Mouse (Mus musculus): ENCODE data around the gene Acvr1.
A peak's percentile ranks its signal among the peaks of the same experiment; 100 is the strongest.

Gene Acvr1

DNA sequence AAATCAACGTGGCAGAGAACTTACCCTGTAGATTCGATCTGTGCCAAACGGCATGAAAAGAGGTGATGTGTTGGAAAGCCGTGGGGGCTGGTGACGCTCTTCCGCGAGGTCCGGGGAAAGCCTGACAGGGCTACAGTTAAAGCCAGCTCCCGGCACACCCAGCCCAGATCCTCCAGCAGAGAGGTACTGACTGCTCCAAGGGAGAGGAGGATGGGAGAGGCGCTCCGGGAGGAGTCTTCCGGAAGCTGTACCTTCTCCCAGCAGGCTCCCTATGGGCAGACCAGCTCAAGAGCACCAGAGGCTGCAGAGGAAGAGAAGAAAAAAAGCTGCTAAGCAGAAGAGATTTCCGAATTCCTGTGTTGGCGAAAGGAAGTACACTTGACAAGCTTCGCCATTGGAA lies 51.0 kb downstream of the Acvr1 start:
- DNase-seq = no peak

GRCm38 (mm10) chr2:58514489-58514888 lies 52.5 kb downstream of the Acvr1 start:
- no peak for DNase-seq

DNA sequence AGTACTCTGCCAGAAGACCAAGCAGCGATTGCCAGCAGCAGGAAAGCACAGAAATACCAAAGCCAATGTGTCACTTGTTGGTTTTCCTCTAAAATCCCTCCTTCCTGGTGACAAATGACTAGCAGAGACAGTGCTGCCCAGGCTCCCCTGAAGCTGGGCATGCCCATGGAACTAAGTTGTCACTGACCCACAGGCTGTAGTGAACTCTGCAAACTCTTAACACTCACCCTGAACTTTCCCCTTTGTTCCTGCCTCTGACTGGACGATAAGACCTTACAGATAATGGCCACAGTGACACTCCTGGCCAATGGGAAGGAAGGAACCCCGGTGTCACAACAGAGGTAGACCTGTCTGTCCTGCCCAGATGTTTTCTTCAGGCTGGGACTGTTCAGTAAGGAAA lies 53.7 kb downstream of the Acvr1 start:
- DNase-seq = no peak

DNA sequence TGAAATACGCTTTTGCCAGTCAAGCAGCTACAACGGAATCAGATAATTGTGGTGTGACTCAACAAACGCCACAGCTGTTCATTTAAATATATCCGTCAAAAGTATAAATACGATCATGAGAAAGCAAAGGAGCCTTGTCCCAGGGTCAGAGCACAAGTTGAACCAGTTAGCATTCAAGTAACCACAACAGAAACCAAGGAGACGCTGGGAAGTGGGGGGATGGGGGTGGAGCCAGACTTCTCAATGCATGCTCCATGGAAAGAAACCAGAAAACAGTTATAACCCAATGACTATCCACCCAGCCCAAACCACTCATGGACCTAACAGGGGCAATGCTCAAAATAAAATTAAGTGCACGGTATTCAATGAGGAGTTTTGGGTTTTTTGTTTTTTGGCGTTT lies 56.8 kb downstream of the Acvr1 start:
- no peak for DNase-seq

DNA sequence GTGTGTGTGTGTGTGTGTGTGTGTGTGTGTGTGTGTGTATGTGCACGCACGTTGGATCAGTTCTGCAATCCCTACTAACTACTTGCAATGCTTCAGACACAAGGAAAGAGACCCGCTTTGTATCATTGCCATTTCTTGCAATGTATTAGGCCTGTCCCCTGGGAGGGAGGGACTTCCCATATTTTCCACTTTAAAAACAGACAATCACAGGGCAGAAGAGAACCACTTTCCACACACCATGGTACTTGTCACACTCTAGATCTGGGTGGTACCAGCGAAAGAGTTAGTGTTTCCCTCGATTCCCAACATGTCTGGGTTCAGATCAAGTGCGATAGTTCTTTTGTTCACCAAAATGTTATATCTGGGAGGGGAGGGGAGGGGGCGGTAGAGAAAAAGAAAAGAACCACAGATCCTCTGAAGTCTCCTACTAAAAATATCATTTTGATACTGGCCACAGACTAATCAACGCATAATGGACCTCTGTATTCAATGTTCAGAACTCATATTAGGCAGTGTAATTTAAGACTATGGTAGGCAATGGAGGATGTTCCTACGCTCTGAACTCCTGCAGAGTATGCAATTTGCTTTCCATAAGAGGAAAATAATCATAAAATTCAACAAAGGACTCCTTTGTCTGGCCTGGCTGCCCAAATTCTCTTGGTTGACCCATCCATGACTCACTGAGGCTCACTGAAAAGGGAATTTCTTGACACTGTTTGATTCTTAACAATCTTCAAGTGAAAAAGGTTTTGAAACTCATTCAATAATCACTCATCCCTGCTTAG lies 61.5 kb downstream of the Acvr1 start:
- no peak for DNase-seq

GRCm38 (mm10) chr2:58496647-58497410 lies 70.1 kb downstream of the Acvr1 start:
- no peak for DNase-seq

DNA sequence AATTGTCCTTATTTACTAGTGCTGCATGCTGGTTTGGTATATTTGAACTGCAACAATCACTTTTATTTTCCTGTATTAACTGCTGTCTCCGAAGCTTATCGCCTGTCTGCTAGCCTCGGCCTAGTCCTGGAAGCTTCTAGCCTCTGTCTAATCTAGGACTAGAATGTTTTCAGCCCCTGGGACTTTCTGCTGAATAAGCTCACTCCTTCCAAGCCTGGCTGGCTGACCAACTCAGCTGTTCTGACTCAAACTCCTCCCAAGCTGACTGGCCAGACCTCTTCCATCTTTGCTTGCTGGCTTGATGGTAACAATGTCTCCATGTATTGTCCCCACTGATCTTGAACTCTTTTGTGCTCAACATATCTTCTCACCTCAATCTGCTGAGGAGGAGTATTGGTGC lies 71.7 kb downstream of the Acvr1 start:
- no peak for DNase-seq

GRCm38 (mm10) chr2:58493685-58494635 lies 73.0 kb downstream of the Acvr1 start:
- no peak for DNase-seq

DNA sequence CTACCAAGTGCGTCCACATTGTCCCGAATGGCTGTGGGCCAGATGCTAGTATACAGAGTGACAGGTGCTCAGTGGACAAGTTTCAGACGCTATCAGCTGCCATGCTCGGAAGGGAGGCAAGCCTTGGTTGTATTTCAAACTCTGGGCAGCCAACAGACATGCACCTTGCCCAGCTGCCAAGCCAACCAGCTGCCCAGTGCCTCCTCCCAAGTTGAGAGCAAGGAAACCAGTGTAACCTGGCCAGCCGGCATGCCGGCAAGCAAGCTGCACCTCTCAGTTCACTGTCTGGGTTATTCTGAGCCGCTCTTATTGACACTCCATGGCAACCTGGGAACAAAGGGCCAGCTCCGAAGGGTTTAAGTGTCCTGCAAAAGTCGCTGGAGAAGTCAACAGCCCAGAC lies 77.7 kb downstream of the Acvr1 start:
- peak; percentile 37 for DNase-seq

DNA sequence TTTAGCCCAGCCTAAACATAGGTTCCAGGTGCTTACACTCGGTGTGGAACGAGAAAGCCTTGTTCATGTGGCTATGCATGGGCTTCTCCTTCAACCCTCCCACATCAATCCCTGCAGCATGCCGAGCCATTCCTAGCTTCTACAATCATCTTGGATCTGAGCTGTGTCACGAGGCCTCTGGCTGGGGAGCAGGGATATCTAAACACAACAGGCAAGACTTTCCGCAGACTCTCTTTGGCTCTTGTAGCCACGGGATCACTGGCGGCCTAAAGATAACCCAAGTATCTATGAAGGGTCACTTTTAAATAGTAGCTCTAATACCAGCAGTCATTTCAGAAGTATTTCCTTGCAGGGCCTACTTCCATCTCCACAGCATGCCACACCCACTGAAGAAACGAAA lies 78.6 kb downstream of the Acvr1 start:
- DNase-seq = no peak

DNA sequence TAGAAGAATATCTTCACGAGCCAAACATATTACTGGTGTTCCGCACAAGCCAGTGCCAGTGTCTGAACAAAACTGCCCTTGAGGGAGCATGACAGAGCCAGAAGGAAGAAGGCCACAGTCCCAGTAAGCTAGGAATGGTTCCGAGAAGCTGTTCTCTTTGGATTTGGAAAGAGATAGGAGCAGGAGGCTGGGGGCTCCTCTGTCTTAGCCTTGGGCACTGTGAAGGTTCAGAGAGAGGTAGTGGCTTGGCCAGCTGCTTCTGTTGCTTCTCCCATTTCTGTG lies 79.7 kb downstream of the Acvr1 start:
- DNase-seq = no peak

DNA sequence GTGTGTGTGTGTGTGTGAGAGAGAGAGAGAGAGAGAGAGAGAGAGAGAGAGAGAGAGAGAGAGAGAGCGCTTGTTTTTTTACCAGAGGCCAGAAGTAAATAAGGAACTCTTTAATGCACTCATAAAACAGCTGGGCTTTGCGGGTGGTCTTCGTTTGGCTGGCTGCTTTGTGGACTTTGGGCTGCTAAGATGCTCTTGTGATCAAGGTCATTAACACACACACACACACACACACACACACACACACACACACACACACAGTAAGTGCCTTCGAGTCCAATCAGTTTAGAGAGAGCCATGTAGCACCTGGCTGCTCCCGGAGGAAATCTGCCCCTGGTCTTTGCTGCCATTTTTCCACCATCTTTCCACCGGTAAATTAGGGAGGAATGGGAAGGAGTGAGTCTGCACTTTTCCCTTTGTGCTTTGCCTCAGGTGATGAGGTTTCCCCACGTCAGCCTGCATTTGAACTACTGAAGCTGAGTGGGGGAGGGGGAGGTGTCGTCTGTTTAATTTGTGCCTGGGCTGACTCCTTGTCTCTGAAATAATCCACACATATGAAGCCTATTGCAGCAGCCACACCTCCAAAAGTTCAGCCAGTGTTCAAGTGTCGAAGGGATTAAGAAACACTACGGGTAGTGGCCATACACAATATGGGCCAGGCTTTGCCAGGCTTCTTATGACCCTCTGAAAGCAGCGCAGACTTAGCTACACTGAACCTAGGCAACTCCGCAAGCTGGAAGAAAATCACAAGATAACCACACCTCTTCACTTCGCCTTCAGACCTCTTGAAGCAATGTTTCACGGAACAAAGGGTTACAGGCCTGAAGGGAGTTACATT lies 80.3 kb downstream of the Acvr1 start:
- no peak for DNase-seq

GRCm38 (mm10) chr2:58485683-58486082 lies 81.3 kb downstream of the Acvr1 start:
- DNase-seq = no peak

GRCm38 (mm10) chr2:58485152-58485551 lies 81.8 kb downstream of the Acvr1 start:
- no peak for DNase-seq

DNA sequence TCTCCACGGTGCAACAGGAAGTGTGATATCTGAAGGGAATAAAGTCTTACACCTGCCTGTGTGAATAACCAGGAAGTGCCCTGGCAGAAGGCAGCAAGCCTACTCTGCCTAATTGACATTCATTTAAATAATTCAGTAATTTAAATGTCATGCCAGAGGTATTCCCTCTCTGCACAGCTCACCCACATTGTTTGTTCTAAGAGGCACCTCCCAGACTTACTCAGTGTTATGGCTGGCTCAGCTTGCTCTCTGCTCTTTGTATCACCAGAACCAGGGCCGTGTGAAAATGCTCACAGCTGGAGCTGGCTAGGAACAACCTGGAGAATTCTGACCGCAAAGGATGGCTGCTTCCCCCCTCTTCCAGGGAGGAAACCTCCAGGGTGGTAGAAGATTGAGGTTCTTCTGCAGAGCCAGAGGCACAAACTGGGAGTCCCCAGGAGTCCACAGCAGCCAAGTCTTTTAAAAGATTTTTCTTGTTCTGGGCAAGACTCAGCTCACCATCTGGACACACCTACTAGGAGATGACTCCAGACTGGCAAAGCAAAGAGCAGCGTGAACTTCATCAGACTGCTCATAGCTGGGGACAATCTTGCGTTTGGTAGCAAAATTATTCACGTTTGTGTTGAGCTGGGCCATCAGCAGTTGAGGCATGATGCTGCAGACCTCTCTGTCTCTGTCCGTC lies 82.5 kb downstream of the Acvr1 start:
- DNase-seq = no peak

DNA sequence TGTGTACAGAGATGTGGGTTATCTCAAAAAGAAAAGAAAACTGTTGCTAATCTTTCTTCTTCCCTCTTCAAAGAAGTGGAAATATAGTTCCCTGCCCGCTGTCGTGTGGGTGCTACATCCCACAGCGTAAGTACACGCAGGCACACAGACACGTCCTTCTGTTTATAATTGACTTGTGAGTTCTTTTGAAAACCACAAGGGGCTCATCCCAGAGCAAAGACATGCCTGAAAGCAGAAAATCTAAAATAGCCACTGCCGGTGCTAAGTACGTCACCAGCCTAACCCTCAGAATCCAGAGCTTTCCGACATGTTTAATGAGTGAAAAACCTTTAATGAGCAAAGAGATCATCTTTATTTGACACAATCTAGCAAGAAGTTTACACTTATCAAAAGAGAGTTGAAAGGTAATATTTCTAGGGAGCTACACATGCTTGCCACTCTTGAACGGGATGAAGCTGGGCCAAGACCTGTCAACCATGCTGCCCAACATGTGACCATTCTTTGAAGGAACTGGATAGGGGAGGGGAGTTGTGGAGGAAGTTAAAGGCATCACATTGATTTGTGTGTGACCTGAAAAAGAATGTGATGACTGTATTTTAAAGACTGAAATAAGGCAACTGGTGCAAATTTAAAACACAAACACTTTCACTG lies 85.4 kb downstream of the Acvr1 start:
- DNase-seq = no peak

DNA sequence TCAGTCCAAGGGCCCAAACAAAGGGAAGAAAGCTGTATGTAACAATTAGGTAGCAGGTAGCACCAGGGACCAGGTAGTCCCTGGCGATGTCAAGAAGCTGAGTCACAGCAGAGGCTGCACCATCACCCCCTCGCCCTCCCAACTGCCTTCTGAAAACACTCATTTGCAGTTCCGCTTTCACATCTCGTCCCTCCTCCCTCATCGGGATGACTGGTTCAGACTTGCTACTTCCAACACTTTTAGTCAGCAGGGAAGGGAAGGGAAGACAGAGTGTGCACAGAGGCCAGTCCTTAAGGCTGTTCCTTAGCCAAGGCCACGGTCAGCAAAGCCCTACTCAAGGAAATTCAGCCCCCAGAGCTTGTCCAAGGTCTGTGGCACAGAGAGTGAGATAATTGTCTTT lies 86.2 kb downstream of the Acvr1 start:
- no peak for DNase-seq

DNA sequence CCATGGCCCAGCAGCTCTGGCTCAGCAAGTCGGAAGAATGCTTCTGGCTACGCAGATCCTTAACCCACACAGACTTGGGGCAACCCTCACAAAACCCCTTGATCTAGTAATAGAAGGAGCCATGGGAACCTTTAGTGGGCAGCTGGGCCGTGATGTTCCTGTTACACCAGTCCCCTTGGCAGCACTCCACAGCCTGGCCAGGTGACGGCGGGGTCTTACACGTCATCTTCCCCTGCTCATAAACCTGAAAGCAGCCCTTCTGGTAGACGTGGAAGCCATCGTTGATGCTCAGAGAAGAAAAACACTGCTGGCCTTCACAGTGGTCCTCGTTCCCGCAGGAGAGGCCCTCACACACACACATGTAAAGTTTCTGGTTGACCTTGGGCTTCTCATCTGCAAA lies 87.4 kb downstream of the Acvr1 start:
- DNase-seq = no peak

- DNase-seq = no peak
Observed at GRCm38 (mm10) chr2:58478144-58478543, 88.8 kb downstream of the Acvr1 start.

GRCm38 (mm10) chr2:58476956-58477715 lies 89.8 kb downstream of the Acvr1 start:
- DNase-seq = peak; percentile 85

GRCm38 (mm10) chr2:58475578-58475977 lies 91.4 kb downstream of the Acvr1 start:
- DNase-seq = no peak

Data from kidney, adult 18-20 months (tissue).